Mouse (Mus musculus) cerebellum, adult 9-10 months (tissue): Measurements from ENCODE around the gene Fam178b.
A peak's percentile ranks its signal among the peaks of the same experiment; 100 is the strongest.

ENCODE experiments used
- DNase-seq: peaks from one replicate; pipeline ENCODE4 v3.0.0; 2022

Fam178b gene

DNA sequence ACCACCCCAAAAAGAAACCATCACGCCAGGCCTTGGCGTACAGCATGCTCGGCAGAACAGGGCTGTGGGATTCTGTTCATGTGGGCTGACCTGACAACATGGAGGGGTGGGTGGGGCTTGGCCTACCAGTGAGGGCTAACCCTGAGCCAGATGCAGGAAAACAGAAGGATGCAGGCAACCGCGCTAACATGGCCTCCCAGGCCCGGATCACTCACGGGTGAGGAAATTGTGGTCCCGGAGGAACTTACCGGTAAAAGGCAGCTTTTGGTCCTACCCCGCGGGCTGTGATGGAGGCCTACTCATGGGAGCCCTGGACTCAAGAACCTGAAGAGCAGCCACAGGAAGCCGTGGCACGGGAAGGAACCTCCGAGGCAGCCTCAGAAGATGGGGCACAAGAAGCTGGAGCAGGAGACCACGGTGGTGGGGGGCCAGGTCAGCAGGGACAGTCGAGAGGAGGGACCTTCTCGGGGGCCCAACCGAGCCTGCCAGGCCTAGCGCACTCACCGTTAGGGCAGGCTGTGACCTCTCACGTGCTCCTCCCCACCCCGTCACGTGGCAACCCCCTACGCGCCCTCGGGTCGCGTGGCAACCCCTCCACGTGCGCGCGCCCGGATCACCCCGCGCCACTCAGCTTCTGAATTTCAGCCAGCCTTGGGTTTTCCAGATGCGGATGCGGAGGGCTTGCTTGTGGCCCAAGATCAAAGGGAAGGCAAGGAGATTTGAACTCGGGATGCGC, at the start of gene Fam178b:
Fam178b (minus strand) TSS at position 564 of the 736 bp plus-strand sequence.
- DNase-seq, result no peak

DNA sequence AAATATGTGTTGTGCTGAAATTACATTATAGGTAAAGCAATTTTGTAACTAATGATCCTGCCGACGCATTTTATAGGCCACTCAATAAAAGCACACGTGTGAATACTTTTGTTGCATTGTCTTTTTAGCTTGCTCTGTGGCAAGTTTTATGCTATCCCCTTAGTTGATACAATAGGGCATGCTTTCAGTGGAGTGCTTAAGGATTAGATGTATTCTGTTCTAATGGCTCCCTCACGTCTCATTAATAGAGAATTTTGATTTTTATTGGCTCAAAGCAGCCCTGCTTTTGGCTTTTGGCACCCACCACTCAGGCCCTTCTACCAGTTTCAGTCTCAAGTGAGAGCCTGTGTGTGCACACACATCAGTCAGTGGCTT, 41.1 kb upstream of the Fam178b start:
- DNase-seq, result no peak

DNA sequence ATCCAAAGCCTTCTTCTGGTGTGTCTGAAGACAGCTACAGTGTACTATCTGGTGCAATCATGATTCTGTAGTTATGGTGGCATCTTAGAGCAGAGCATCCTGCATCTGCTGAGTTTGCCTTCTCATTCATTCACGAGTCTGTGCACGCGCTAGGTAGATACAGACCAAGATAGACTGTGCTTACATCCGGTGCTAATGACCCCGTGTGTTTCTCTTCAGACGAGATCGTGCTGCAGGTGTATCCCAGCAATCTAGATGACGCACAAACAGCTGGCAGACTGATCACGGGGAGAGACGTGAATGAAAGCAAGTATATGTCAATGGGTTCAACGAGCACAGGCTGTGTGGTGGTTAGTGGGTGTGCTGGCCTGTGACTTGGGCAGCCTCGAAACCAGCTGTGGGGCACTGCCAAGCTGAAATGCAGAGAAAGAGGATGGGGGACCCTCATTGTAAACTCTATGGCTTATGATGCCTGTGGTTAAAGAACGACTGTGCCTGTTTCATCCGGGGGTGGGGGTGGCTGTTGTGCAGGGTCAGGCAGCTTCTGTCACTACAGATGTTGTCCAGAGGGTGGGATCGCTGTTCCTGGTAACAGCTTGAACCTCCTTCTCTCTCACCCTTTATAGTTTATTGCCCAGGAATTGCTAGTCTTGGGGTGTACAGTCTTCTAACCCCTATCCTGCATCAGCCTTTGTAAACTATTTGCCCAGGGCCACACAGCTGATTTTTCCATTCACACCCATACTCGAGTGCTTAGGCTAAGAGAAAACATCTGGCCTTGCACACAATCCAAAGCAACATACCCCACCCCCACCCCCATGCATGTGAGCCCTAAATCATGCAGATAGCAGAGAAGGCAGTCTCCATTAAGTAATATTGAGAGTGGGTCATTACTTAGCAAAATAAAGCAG, 40.4 kb upstream of the Fam178b start:
- no peak for DNase-seq

DNA sequence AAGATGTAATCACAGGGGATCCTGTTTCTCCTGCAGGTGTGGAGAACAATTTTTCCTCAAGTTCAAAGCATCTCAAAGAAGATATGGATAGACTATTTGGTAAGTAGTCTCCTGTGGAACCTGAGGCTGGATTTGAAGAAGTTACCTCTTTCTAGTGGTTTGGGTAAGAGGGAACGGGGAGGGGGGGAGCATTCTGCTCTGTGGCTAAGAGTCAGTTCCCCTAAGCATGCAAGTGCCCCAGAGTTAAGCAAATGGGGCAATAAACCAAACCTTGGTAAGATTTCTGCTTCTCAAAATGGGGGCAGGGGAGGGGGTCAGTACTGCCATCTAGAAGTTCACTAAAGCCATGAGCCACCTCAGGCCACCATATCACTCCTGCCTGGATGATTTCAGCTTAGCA, 35.8 kb upstream of the Fam178b start:
- no peak for DNase-seq

DNA sequence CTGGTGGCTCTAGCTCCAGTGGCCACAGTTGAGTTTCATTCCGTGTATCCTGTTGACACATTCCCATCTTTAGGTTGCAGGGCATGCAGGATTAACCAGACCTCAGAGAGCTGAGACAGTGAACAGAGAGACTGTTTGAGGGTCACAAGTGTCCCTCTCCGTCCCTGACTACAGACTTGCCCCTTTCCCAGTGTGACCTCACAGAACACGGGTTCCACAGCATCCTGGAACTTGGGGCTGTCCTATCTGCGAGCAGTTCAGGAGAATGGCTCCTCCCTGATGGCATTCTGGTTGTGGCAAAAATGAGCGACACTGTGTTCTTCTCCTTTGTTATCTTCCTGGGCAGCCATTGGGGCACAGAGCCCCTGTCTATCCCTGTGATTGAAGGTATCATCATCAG, 31.3 kb upstream of the Fam178b start, which contains the start of gene Actr1b:
Actr1b (minus strand) TSS at position 112 of the 400 bp plus-strand sequence.
- DNase-seq, result no peak

DNA sequence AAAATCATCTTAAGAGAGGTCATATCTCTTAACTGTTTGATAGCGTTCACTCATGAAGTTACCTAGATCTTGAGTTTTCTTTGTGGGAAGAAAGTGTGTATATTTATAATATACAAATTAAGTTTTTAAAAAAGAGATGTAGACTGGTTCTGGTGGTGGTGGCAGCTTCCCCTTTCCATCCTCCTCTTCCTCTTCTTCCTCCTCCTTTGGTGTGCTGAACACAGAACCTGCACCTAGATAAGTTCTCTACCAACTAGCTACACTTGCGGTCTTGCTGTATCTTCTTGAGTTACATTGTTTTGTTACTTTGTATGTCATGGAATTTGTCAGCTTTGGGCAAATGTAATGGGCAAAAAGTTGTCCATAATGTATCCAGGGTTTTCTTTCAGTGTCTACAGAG, 28.1 kb upstream of the Fam178b start:
- peak; percentile 21 for DNase-seq

DNA sequence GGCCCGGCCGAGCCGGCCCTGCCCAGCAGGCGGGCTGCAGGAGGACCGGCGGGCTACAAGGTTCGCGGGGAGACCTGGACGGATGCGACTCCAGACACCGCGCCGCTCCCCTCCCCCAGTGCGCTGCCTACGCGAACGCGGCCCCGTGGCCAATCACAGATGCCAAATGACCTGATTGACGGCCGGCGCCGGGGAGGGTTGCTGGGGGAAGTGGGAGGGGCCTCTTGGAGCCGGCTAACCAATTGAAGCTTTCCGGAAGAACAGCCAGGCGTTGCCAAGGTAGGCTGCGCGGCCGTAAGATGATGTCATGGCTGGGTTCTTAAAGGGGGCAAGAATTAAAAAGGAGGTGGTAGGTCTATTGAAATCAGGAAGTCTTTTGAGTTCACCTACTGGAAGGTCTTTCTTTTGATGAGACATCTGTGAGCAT, 26.9 kb upstream of the Fam178b start, which contains the start of gene 4933424G06Rik:
4933424G06Rik (plus strand) TSS at position 296 of the 427 bp plus-strand sequence.
- DNase-seq, result peak; percentile 99

DNA sequence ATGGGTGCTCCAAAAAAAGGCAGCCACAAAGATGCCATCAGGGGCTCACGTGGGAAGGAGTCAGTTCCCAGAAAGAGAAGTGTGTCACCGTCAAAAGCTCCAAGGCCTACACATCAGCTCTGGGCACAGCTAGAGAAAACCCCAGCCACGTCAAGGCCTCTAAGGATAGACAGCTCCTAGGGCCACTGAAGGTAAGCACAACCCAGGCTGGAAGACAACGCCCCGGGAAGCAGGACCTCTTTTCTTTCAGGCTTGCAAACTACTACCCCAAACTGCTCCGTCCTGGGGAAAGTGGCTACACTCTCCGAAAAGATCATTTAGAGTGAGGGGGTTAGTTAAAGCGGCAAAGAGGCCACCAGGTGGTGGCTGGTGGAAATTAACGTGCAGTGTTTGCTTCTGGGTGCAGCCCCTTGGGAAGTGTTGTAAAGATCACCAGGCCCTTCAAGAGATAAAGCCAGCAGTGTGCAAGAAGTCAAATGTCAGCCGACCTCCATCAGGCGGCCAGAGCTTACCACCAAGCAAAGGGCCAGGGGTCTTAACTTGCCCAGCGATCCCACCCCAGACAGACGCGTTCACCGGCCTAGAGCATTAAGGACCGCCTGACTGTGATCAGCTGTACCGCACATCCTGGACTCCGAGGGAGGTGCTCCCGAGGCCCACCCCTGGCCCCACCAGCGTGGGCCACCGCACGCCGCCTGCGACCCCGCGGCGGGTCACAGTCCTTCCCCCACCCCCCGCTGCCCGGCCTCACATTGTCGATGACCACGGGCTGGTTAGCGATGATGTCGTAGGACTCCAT, 26.3 kb upstream of the Fam178b start:
- peak; percentile 58 for DNase-seq

DNA sequence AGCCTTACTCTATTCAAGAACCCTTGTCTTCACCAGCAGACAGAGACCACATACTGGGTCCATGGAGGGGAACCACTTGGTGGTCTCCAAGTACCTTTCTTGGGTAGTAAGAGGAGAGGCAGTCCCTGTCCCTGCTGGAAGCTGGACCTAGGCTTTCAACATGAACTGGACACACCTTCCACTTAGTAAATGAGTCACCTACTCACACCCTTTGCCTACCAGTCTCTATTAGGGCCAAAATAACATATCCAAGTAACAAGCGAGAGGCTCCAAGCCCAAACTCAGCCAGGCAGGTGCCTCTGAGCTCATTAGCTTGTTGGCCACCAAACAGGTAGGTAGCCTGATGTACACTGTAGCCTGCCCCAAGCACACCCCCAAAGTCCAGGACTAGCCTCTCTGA, 25.6 kb upstream of the Fam178b start:
- no peak for DNase-seq

DNA sequence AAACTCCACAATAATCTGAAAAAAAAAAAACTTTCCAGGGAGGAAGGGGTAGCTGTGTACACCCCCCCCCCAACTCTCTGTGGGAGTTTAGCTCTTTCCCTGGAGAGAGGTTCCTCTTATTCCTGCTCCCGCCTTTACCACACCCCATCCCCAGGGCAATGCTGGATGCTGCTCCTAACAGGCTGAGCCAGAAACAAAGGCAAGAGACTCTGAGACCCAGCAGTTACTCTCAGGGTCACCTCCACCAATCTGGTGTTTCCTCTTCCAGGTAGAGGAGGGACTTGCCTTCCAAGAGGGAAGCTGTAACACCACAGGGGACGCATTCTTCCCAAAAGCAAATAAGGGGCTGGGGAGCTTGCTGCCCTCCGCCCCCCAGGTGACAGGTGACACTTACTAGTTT, 24.8 kb upstream of the Fam178b start:
- DNase-seq, result peak; percentile 17

DNA sequence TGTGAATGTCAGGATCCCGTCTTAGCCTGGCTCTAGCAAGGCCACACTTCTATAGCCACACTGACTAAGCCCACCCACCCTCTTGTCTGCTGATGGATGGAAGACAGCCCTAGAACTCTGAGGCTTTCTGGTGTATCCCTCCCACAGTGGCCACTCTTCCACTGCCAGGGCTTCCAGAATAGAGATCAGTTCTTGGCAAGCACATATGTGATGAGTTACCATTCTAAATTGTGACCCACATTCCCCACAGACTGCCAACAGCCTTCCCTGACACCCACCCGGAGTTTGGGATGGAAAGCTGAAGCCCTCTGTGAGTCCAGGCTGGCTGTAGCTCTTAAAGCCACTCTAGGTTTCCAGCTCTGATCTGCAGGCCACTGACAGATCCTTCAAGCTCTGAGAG, 24.2 kb upstream of the Fam178b start:
- DNase-seq, result peak; percentile 21

DNA sequence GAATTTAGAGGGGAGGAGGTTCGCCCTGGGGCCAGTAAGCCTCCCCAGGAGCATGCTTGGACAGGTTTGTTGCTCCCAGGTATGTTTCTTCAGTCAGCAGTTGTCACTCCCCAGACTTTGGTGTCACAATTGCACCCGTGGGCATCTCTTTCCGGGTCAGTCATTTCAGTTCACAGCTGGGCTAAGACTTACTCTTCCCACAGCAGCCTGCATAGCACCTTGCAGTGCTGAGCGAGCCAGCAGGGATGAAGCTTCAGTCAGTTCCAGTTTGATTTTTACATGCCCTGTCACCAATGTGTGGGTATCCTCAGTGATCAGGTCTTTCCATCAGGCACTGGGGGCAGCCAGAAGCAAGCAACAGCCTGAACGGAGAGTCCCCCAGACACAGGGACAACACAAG, 14.0 kb upstream of the Fam178b start:
- DNase-seq, result no peak

DNA sequence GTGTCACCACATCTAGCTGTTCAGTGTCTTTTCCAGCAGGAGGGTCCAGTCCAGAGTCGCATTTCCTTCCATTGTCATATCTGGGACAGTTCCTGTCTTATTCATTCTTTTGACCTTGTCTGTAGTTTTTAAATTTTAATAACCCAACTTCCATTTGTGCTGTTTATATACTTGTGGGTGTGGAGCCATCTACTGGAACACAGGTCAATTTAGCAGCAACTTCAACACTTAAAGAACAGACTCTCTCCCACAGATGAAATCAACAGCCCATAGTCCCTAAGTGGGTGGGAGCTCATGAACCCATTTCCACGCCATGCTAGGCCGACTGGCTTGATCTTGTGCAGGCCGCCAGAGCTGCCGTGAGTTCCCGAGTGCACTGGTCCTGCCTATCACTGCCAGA, 13.4 kb upstream of the Fam178b start:
- DNase-seq, result no peak

DNA sequence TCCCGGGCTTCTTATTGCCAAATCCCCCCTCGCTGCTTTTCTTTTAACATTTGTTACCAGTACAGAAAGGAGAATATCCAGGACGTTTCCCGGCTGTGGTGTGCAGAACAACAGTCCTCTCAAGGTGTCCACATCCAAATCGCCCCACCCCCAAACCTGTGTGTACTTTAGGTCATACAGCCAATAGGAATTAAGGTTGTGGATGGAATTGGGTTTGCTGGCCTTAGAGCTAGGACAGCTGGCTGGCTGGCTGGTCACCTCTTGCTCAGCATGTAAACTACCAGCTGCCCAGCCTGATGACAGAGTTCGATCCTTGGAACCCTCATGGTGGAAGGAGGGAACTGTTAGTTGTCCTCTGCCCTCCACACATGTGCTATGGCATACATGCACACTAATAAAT, 11.9 kb upstream of the Fam178b start:
- no peak for DNase-seq

DNA sequence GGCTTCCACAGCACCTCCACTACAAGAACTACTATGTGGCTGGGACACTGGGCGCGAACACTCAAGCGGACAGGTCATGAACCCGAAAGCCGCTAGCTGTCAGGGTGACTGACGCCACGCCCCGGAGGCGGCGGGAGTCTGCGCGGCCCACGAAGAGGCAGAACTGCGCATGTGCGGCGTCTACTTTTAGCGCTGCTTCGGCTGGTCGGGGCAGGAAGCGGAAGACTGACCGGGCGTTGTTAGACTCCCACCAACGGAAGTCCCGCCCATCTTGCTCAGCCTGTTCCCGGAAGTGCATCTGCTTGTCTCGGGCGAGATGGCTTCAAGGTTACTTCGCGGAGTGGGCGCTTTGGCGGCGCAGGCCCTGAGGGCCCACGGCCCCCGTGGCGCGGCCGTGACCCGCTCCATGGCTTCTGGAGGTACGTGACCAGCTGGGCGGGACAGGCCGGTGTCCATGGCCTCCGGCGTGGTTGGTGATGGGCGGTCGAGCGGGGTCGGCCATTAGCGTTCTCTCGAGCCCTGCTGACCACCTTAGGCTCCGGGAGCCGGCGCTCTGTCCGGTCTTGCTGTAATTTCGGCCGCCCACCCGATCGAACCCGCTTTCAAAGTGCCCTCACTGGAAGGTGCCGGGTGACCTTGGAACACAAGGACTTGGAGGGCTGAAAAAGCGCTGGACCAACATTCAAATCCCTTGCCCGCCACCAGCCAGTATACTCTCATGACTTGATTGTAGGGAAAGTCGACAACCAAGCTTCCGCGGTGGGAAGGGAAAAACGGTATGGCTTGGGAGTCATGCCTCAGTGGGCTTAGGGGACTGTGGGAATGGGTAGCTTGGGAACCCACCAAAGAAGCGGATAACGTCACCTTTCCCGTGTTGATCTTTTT, 8.5 kb upstream of the Fam178b start, which contains the start of gene Cox5b:
Cox5b (plus strand) TSS at position 179 of the 885 bp plus-strand sequence.
- peak; percentile 97 for DNase-seq

DNA sequence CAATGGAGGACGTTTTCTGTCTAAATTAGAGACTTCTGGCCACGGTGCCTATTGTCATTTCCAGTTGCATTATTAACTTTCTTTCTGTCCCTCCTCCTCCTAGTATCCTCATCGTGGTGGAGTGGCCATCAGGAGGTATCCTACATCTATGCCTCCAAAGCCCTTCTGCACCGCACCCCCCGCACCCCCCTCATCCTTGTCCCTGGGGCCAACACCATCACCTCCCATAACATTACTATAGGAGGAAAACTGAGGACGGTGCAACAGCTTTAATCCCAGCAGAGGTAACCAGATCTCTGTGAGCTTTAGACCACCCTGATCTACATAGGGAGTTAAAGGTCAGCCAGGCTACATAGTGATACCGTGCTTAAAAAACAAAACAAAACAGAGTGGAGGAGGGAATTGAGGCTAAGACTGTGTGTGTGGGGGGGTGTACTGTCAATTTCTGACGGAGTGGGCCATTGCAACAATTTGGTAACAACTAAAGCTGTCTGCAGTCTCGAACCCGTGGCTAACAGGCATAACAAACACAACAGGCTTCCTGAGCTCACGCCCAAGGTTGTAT, 7.8 kb upstream of the Fam178b start:
- DNase-seq, result no peak

DNA sequence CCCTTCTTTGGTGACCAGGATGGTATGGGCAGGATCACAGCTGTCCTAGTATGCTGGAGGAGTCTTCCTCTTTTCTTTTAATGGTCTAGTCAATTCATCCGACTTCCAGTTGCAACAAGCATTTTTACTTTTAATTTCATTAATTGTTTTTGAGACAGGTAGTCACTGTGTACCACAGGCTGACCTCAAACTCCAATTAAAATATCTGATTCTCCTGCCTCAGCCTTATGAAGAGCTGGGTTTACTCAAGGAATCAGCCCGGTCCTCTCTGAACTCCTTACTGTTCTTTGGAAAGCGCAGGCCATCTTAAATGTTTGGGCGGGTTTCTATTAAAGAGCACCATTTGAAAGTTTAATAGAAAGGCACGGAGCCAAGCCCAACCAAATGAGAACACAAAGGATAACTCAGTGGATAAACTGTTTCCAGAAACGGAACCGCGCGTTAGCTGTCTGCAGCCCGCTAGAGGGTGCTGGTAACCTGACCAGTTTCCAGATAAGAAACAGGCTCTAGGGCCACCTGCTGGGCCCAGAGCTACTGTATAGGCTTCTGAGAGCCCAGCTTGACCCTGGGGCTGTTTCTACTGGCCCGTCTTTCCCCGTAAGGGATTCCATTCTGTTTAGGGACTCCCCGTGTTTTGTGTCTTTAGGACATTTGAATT, 956 bp upstream of the Fam178b start:
- DNase-seq, result peak; percentile 83

DNA sequence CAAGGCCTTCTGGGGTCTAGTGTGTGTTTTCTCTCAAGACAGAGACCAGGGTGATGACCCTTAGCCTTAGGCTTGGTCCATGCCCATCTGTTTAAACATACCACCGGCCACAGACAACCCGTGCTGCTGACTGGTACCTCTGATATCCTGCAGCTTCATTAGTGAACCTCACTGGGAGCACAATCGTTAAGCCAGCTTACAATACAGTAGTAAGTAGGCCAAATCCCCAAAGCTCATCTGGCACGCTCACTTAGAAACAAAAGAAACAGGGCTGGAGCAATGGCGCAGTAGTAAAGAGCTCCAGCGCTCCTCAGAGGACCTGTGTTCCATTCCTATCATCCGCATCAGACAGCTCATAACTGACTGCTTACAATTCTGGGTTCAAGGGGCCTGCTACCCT, 2.1 kb downstream of the Fam178b start:
- DNase-seq, result no peak

DNA sequence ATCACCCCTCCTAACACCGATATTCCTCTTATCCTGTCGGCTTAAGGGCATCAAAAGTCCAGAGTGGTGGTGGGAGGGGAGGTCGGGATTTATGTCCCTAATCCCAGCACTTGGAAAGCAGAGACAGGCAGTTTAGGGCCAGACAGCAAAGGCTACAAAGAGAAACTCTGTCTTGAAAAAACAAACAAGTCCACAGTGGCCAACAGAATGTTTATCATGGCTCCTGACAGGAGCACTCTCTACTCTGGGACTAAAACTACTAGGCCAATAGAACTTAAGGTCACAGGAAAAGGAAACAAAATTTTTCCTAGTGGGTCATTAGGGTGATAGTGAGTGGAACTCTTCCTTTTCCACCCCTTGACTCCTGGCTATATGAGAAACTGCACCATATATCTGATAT, 8.0 kb downstream of the Fam178b start:
- DNase-seq, result no peak

DNA sequence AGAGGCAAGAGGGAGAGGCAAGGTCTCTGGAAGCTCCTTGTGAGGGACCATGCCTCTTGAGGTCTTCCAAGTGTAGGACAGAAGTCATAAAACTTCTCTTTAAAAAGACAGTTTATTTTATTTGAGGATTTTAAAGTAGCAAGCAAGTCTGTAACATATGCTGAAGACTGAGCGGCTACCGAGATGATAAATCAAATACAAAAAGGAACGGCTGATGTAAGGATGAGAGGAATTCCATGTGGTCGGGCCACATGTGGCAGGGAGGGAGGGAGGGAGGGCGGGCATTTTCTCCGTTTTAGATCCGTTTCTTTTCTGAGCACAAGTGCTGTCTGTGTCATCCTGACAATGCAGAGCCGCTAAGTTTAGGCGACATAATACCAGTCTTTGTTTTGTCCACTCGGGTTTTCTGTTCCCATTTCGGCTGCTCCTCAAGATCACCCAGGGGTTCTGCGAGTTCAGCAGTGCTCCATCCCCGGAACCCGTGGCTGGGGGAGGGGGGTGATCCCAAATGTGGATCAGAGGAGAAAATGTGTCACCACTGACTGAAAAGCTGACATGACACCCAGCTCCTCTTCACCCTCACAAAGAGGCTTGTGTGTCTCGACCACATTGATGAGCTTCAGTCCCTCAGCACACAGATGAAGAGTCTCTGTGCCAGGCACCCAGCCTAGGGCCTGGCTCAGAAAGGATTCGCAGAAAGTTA, 10.2 kb downstream of the Fam178b start:
- no peak for DNase-seq
